Mouse (Mus musculus) MEL-GATA-1-ER (cell line): ENCODE measurements around the gene Opn1mw.
A peak's percentile ranks its signal among the peaks of the same experiment; 100 is the strongest.
"Not testable (repeated sequence)": the region's sequence is repeated elsewhere in the genome, so short reads cannot be mapped to it uniquely, and the experiment has no call there.

Experiments used
- DNase-seq: peaks from one replicate; pipeline ENCODE4 v3.0.0-alpha.2; 2012; ENCODE audit warnings: low read depth; ENCODE audit errors: extremely low read depth

The Opn1mw gene

GRCm38 (mm10) chrX:74127164-74127563 is at the start of gene Opn1mw:
Opn1mw (plus strand) TSS chrX:74127464.
- no peak for DNase-seq

GRCm38 (mm10) chrX:74084276-74084837 is 42.9 kb upstream of the Opn1mw start:
- DNase-seq: no peak

GRCm38 (mm10) chrX:74084946-74085498 is 42.2 kb upstream of the Opn1mw start:
- peak; percentile 80 for DNase-seq

GRCm38 (mm10) chrX:74085601-74086038 is 41.6 kb upstream of the Opn1mw start:
- peak; percentile 99 for DNase-seq

GRCm38 (mm10) chrX:74095130-74095529 is 32.1 kb upstream of the Opn1mw start:
- peak; percentile 56 for DNase-seq

- no peak for DNase-seq
Measured at GRCm38 (mm10) chrX:74103457-74104188, 23.6 kb upstream of the Opn1mw start.

- DNase-seq: no peak
Measured at GRCm38 (mm10) chrX:74105916-74106315, 21.3 kb upstream of the Opn1mw start.

- no peak for DNase-seq
Measured at GRCm38 (mm10) chrX:74108747-74109146, 18.5 kb upstream of the Opn1mw start.

- no peak for DNase-seq
Measured at GRCm38 (mm10) chrX:74114036-74114435, 13.2 kb upstream of the Opn1mw start.

DNA sequence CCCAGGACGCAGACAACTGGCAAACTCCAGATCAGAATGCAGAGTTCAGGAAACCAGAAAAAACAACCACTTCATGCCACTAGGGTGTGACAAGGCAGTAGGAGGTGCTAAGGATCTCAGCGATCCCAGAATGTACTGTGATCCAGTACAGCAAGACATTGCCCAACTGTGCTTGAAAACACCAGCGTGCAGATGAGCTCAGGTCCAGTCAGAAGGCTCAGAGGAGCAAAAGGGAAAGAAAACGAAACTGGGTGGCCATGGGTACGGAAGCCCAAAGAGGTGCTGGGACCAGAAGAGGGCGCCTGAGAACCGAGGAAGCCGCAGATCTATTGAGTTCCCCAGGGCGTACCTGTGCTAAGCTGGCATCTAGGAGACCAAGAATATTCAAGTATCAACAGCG is 11.8 kb upstream of the Opn1mw start:
- peak; percentile 67 for DNase-seq

DNA sequence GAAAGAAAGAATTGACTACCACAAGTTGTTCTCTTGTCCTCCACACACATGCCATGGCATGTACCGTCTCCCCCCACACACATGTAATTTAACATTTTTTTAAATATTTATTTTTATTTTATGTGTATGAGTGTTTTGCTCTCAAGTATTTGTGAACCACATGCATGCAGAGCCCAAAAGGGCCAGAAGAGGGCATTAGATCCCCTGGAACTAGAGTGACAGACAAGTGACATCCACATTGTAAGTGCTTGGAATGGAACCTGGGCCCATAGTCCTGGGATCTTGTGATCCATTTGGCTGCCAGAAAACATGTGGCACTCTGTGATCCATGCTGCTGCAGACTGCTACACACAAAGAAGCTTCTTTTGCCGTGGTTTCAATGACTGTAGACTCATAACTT is 2.3 kb upstream of the Opn1mw start:
- peak; percentile 25 for DNase-seq

GRCm38 (mm10) chrX:74135263-74135662 is 8.0 kb downstream of the Opn1mw start, which contains the start of gene Mecp2:
Mecp2 (minus strand) TSS chrX:74135363.
- DNase-seq: not testable (repeated sequence)

GRCm38 (mm10) chrX:74167738-74168137 is 40.5 kb downstream of the Opn1mw start, which contains the start of gene Tex28:
Tex28 (minus strand) TSS chrX:74167838.
- no peak for DNase-seq

DNA sequence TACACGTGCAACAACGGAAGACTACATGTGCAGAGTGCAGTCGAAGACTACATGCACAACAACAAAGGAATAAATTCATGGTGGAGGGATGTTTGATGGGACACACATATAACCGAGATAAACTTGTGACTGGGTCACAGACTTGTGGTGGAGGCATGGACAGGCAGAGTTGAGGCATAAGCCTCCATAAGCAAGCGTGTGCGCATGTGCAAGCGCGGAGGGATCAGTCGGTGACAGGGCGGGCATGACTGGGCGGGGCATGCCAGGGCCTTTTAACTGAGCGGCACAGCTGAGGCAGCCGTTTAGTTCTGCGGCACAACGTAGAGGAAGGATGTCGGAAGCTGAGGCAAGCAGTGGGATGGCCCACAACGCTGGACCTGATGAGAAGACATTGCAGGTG is 49.7 kb downstream of the Opn1mw start, which contains the start of gene Tktl1:
Gene Tktl1 (plus strand): TSS at position 301 of the 400 bp plus-strand sequence.
- DNase-seq: no peak
